ENCODE assay signal across 17 mouse cellular contexts in the genomic region with DNA sequence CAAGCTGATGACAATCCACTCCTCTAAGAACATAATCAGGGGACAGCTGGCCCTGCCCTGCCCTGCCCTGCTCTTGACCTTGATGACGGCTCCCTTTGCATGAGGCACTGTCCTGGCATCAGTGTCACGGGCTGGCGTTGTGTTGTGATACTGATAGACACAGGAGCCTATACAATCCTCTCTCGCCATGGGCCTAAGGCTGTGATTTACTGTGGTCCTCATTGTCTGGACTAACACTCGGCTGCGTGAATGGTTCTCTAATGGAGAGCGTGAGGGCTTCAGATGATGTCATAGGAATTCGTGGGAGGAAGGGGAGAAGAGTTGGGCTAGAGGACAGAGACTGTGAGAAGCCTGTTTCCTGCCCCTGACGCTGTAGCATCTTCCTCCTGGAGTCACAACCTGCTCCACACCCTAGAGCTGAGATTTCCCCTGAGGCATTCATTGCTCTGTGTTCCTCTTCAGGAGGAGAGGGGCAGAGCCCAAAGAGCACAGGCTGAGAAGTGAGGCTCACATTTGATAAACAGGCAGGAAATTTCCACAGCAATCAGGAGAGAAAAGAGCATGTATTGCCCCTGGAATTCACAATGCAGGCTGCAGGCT. TPM values are rescaled to one million over a fixed set of nuclear protein-coding genes. Genes with fewer than 3 reads are reported as not detected.
A peak's percentile ranks its signal among the peaks of the same experiment; 100 is the strongest.
DNase-seq lines count a peak whose midpoint lies in the region; ATAC-seq and TF ChIP-seq lines count a peak whose summit lies in the region.
"Had no signal": no experiment of that assay in that cellular context is flagged by ENCODE, and none has a peak within 500 bp of the region (broad histone marks: within the 10 kb centered on the region; RNA-seq: fewer than 3 reads in every experiment).

No protein-coding gene starts in this region.

- H3K9ac ChIP-seq in heart, embryonic 12.5 days: no peak overlapping the region; the same call in 1 of the 2 replicates
- no peak overlapping the region for H3K9ac ChIP-seq in kidney, postnatal 0 days (ENCODE audit: low read depth, low read length)
- H3K9ac ChIP-seq in neural tube, embryonic 12.5 days: peak overlapping the region; percentile 26; the same call in 1 of the 2 replicates
- no peak overlapping the region for H3K9ac ChIP-seq in liver, postnatal 0 days (replicated peaks)
- H3K9ac ChIP-seq: liver, embryonic 14.5 days; stomach, embryonic 15.5 days had no signal

- H3K4me3 ChIP-seq in heart, embryonic 12.5 days: no peak overlapping the region
- H3K4me3 ChIP-seq in kidney, postnatal 0 days (replicated peaks; ENCODE audit: low read depth, low read length): no peak overlapping the region
- H3K4me3 ChIP-seq in neural tube, embryonic 12.5 days: no peak overlapping the region
- no peak overlapping the region for H3K4me3 ChIP-seq in liver, postnatal 0 days (ENCODE audit: low read depth, low read length)
- H3K4me3 ChIP-seq: megakaryocyte, embryonic 14.5 days; stomach, embryonic 15.5 days had no signal

- DNase-seq in heart, adult 11 months: peak; percentile 94
- DNase-seq in kidney, postnatal 0 days (ENCODE audit: low spot score): peak; percentile 44
- DNase-seq in kidney, postnatal 4 days: no peak
- DNase-seq in mesoderm, embryonic 11.5 days (ENCODE audit: low read depth, low spot score): peak; percentile 63
- no peak for DNase-seq in liver, postnatal 0 days
- no peak for DNase-seq in cerebellum, adult 11-12 months
- DNase-seq: cerebellum, adult 11 months; kidney, adult 8-10 months; layer of hippocampus, postnatal 36 days; lung, postnatal 10 days; thymus, postnatal 25 days had no signal

- no peak for TF ChIP-seq EP300 in liver, postnatal 0 days (IDR thresholded peaks at IDR 0.05; ENCODE audit: low read depth)

- no peak overlapping the region for H3K4me2 ChIP-seq in heart, embryonic 12.5 days
- H3K4me2 ChIP-seq in kidney, postnatal 0 days (ENCODE audit: low read length): no peak overlapping the region
- H3K4me2 ChIP-seq in neural tube, embryonic 12.5 days (replicated peaks): 0 out of 2 replicates have a peak overlapping the region, but pooled peaks have one; percentile 20
- H3K4me2 ChIP-seq in liver, postnatal 0 days (ENCODE audit: low read depth, low read length): no peak overlapping the region
- H3K4me2 ChIP-seq: stomach, embryonic 15.5 days had no signal

- 21% methylated on average over 9 of the region's 9 CpGs for WGBS in heart, embryonic 12.5 days
- WGBS in kidney, postnatal 0 days: 26% methylated on average over 9 of the region's 9 CpGs
- 22% methylated on average over 9 of the region's 9 CpGs for WGBS in neural tube, embryonic 12.5 days
- 68% methylated on average over 9 of the region's 9 CpGs for WGBS in liver, postnatal 0 days (ENCODE audit: insufficient replicate concordance)

- H3K36me3 ChIP-seq in heart, embryonic 12.5 days: no peaks in the 10 kb centered on the region
- no peaks in the 10 kb centered on the region for H3K36me3 ChIP-seq in kidney, postnatal 0 days (ENCODE audit: insufficient read depth, low read length)
- no peaks in the 10 kb centered on the region for H3K36me3 ChIP-seq in neural tube, embryonic 12.5 days
- H3K36me3 ChIP-seq in liver, postnatal 0 days (replicated peaks; ENCODE audit: insufficient read depth, low read length): no peaks in the 10 kb centered on the region
- H3K36me3 ChIP-seq: stomach, embryonic 15.5 days had no signal

- no peaks in the 10 kb centered on the region for H3K27me3 ChIP-seq in heart, embryonic 12.5 days (replicated peaks)
- no peaks in the 10 kb centered on the region for H3K27me3 ChIP-seq in kidney, postnatal 0 days (ENCODE audit: insufficient read depth, low read length)
- H3K27me3 ChIP-seq in neural tube, embryonic 12.5 days (replicated peaks): no peaks in the 10 kb centered on the region
- H3K27me3 ChIP-seq in liver, postnatal 0 days (ENCODE audit: insufficient read depth, low read length): no peaks in the 10 kb centered on the region
- H3K27me3 ChIP-seq: stomach, embryonic 15.5 days had no signal

- peaks cover 21% of the 10 kb centered on the region for H3K4me1 ChIP-seq in heart, embryonic 12.5 days (replicated peaks)
- H3K4me1 ChIP-seq in kidney, postnatal 0 days (replicated peaks; ENCODE audit: insufficient read depth, low read length): no peaks in the 10 kb centered on the region
- peaks cover 14% of the 10 kb centered on the region for H3K4me1 ChIP-seq in neural tube, embryonic 12.5 days
- no peaks in the 10 kb centered on the region for H3K4me1 ChIP-seq in liver, postnatal 0 days (ENCODE audit: insufficient read depth)

- ATAC-seq in heart, embryonic 12.5 days (ENCODE audit: insufficient number of reproducible peaks, low FRiP score): no peak
- no peak for ATAC-seq in kidney, postnatal 0 days (replicated peaks; ENCODE audit: low FRiP score, low read depth)
- no peak for ATAC-seq in neural tube, embryonic 12.5 days (ENCODE audit: low FRiP score, low read depth)
- ATAC-seq in liver, postnatal 0 days: no peak

- no peak for TF ChIP-seq CTCF in kidney, postnatal 0 days (IDR thresholded peaks at IDR 0.05; ENCODE audit: low read depth)
- no peak for TF ChIP-seq CTCF in liver, postnatal 0 days (IDR thresholded peaks at IDR 0.05; ENCODE audit: low read depth)

- no peak overlapping the region for H3K27ac ChIP-seq in heart, embryonic 12.5 days (ENCODE audit: poor library complexity, severe bottlenecking)
- no peak overlapping the region for H3K27ac ChIP-seq in kidney, postnatal 0 days
- H3K27ac ChIP-seq in neural tube, embryonic 12.5 days: no peak overlapping the region
- H3K27ac ChIP-seq in liver, postnatal 0 days (ENCODE audit: low read depth): no peak overlapping the region
- H3K27ac ChIP-seq: liver, embryonic 14.5 days; stomach, embryonic 15.5 days had no signal

- H3K9me3 ChIP-seq in heart, embryonic 12.5 days (replicated peaks): no peaks in the 10 kb centered on the region
- no peaks in the 10 kb centered on the region for H3K9me3 ChIP-seq in kidney, postnatal 0 days (replicated peaks; ENCODE audit: low read length)
- no peaks in the 10 kb centered on the region for H3K9me3 ChIP-seq in neural tube, embryonic 12.5 days
- no peaks in the 10 kb centered on the region for H3K9me3 ChIP-seq in liver, postnatal 0 days (ENCODE audit: low read length)
- H3K9me3 ChIP-seq: stomach, embryonic 15.5 days had no signal

RNA-seq across cellular contexts. Expression of gene Spesp1, which starts 44.5 kb away (rescaled TPM):
- not detected in 2 replicates for polyA plus RNA-seq in heart, embryonic 12.5 days (2016; fragmentation: Nextera tagmentation; extraction: Ambion mirVana)
- polyA plus RNA-seq in kidney, postnatal 0 days (2015; fragmentation: Nextera tagmentation; extraction: Ambion mirVana): not detected in 2 replicates
- not detected in 2 replicates for polyA plus RNA-seq in neural tube, embryonic 12.5 days (2016; fragmentation: Nextera tagmentation; extraction: Ambion mirVana)
- not detected in 2 replicates for polyA plus RNA-seq in liver, postnatal 0 days (2015; fragmentation: Nextera tagmentation; extraction: Ambion mirVana)
- polyA plus RNA-seq: limb, embryonic 11.5 days; liver, embryonic 14.5 days; stomach, embryonic 15.5 days had no signal

Comparison
In these comparisons a context has a peak if more than half of its experiments do, and no peak if none do; other contexts are left out.
1. DNase-seq: peak in heart, adult 11 months (single experiment), kidney, postnatal 0 days (single experiment) and mesoderm, embryonic 11.5 days (single experiment); none in kidney, postnatal 4 days (0 of 2), liver, postnatal 0 days (single experiment) and cerebellum, adult 11-12 months (single experiment).